Mouse (Mus musculus) erythroblast, embryonic 14.5 days (primary cell): ENCODE measurements around the gene Pfdn4.

Experiments
- GATA1 ChIP-seq: IDR thresholded peaks from 2 replicates; pipeline ENCODE4 v1.6.1; 2012; ENCODE audit warnings: low read length, inconsistent platforms, mixed read lengths
- TAL1 ChIP-seq: IDR thresholded peaks from 3 replicates; pipeline ENCODE4 v1.6.1; 2012; ENCODE audit warnings: low read length, inconsistent platforms, mixed read lengths

GRCm38 (mm10) chr2:170539211-170539610 is 43.0 kb downstream of the Pfdn4 start:
- no peak for TF ChIP-seq GATA1
- no peak for TF ChIP-seq TAL1
